Mouse (Mus musculus): ENCODE measurements around the gene Olfr1239.

Olfr1239 gene

GRCm38 (mm10) chr2:89420307-89420706 lies at the start of gene Olfr1239:
TSS of gene Olfr1239 (minus strand) at chr2:89420407.
- DNase-seq (ENCODE audit: low spot score in 2 of 2), result no peak

GRCm38 (mm10) chr2:89442900-89443299 lies 22.7 kb upstream of the Olfr1239 start, which contains the start of gene Olfr1240:
TSS of gene Olfr1240 (minus strand) at chr2:89443000.
- no peak for DNase-seq (ENCODE audit: low spot score in 2 of 2)

DNA sequence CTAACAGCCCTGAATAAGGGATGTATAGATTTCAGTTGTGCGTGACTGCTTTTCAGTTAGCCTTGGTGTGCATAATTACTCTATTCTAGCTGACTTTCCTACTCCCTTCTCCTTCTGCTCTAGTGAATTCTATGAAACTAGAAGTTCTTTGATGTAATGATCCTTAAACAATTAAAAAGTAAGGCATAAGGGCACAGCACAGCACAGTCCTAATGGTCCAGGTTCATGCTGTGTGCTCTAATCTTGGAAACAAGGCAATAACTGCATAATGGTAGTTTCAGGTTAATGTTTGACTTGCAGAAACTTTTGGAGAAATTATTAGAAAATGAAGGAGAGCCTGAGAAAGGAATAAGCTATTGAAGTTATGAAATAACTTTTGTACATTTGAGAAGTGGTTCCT lies 5.7 kb downstream of the Olfr1239 start:
- no peak for DNase-seq (ENCODE audit: low spot score in 2 of 2)

GRCm38 (mm10) chr2:89409576-89409975 lies 10.6 kb downstream of the Olfr1239 start, which contains the start of gene Olfr1238:
TSS of gene Olfr1238 (minus strand) at chr2:89409676.
- DNase-seq (ENCODE audit: low spot score in 2 of 2), result no peak

GRCm38 (mm10) chr2:89400882-89401281 lies 19.3 kb downstream of the Olfr1239 start:
- no peak for DNase-seq (ENCODE audit: low spot score in 2 of 2)
